Mouse (Mus musculus): ENCODE data around the gene Fstl4.

The Fstl4 gene

GRCm38 (mm10) chr11:52767921-52768320 lies 3.5 kb downstream of the Fstl4 start:
- no peak for DNase-seq (ENCODE audit: low read depth, low spot score)

GRCm38 (mm10) chr11:52773073-52773472 lies 8.6 kb downstream of the Fstl4 start:
- DNase-seq (ENCODE audit: low read depth, low spot score) = no peak

GRCm38 (mm10) chr11:52775291-52775690 lies 10.9 kb downstream of the Fstl4 start:
- no peak for DNase-seq (ENCODE audit: low read depth, low spot score)

GRCm38 (mm10) chr11:52782426-52782825 lies 18.0 kb downstream of the Fstl4 start:
- no peak for DNase-seq (ENCODE audit: low read depth, low spot score)

GRCm38 (mm10) chr11:52794331-52794730 lies 29.9 kb downstream of the Fstl4 start:
- peak; percentile 96 for DNase-seq (ENCODE audit: low read depth, low spot score)

GRCm38 (mm10) chr11:52809542-52809941 lies 45.1 kb downstream of the Fstl4 start:
- no peak for DNase-seq (ENCODE audit: low read depth, low spot score)

- no peak for DNase-seq (ENCODE audit: low read depth, low spot score)
Observed at GRCm38 (mm10) chr11:52816004-52816403, 51.6 kb downstream of the Fstl4 start.

- DNase-seq (ENCODE audit: low read depth, low spot score) = no peak
Observed at GRCm38 (mm10) chr11:52820336-52820905, 56.0 kb downstream of the Fstl4 start.

- DNase-seq (ENCODE audit: low read depth, low spot score) = no peak
Observed at GRCm38 (mm10) chr11:52826591-52826990, 62.2 kb downstream of the Fstl4 start.

- DNase-seq (ENCODE audit: low read depth, low spot score) = no peak
Observed at GRCm38 (mm10) chr11:52831631-52832310, 67.3 kb downstream of the Fstl4 start.

GRCm38 (mm10) chr11:52832311-52832675 lies 67.9 kb downstream of the Fstl4 start:
- no peak for DNase-seq (ENCODE audit: low read depth, low spot score)

- DNase-seq (ENCODE audit: low read depth, low spot score) = no peak
Observed at GRCm38 (mm10) chr11:52848691-52849090, 84.3 kb downstream of the Fstl4 start.

GRCm38 (mm10) chr11:52850071-52850470 lies 85.6 kb downstream of the Fstl4 start:
- DNase-seq (ENCODE audit: low read depth, low spot score) = no peak

GRCm38 (mm10) chr11:52872846-52873512 lies 108.5 kb downstream of the Fstl4 start:
- no peak for DNase-seq (ENCODE audit: low read depth, low spot score)

GRCm38 (mm10) chr11:52875916-52876765 lies 111.7 kb downstream of the Fstl4 start:
- no peak for DNase-seq (ENCODE audit: low read depth, low spot score)

- DNase-seq (ENCODE audit: low read depth, low spot score) = no peak
Observed at GRCm38 (mm10) chr11:52877662-52878061, 113.2 kb downstream of the Fstl4 start.

GRCm38 (mm10) chr11:52879958-52880357 lies 115.5 kb downstream of the Fstl4 start:
- no peak for DNase-seq (ENCODE audit: low read depth, low spot score)

- peak; percentile 62 for DNase-seq (ENCODE audit: low read depth, low spot score)
Observed at GRCm38 (mm10) chr11:52886559-52887303, 122.3 kb downstream of the Fstl4 start.

- peak; percentile 86 for DNase-seq (ENCODE audit: low read depth, low spot score)
Observed at GRCm38 (mm10) chr11:52888150-52888549, 123.7 kb downstream of the Fstl4 start.

- peak; percentile 83 for DNase-seq (ENCODE audit: low read depth, low spot score)
Observed at GRCm38 (mm10) chr11:52889527-52889926, 125.1 kb downstream of the Fstl4 start.

GRCm38 (mm10) chr11:52890156-52890555 lies 125.7 kb downstream of the Fstl4 start:
- no peak for DNase-seq (ENCODE audit: low read depth, low spot score)

Data from telencephalon, adult 2 months (tissue).